Mouse (Mus musculus) cortical plate, adult 2 months (tissue): ENCODE results near the gene Hoxd8.

ENCODE experiments used
- CTCF ChIP-seq: fragments of 200-500 bp; IDR thresholded peaks from 2 replicates; pipeline ENCODE4 v1.5.1; 2011; ENCODE audit warnings: mild to moderate bottlenecking, control low read depth, low read length; ENCODE audit not compliant: insufficient read depth; ENCODE audit errors: extremely low read depth
- POLR2A ChIP-seq: fragments of 200-500 bp; IDR thresholded peaks from 2 replicates; pipeline ENCODE4 v1.6.1; 2011; ENCODE audit warnings: mild to moderate bottlenecking, low read length, control low read depth; ENCODE audit not compliant: insufficient read depth; ENCODE audit errors: extremely low read depth

DNA sequence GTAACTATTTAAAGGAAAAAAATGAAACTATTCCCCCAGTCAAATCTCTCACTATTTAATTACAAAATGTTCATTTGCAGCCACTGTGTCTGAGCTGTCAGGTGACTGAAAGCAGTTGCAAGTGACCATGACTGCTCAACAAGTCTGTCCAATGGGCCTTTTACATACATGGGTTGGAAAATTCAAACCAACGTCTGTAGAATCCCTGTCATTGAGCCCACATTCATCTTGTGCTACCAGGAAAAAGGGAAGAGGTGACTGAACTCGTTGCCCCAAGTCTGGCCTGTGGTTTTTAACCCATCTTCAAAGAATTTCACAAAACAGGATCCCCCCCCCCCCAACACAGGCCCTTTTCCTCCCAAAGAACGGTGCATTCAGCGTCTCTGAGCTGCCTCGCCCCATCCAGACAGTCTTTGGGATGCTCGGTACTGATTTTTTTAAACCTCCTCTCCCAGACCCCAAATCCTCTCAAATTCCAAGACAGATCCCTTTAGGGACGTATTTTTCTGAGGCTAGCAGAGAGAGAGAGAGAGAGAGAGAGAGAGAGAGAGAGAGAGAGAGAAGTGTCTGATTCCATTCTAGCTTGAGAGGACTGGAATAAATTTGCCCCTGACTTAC lies 8.5 kb upstream of the Hoxd8 start:
- TF ChIP-seq CTCF (no peak), POLR2A (no peak)
